Mouse (Mus musculus) midbrain, embryonic 11.5 days (tissue): ENCODE measurements around the gene Lipe. TPM values are rescaled to one million over a fixed set of nuclear protein-coding genes. Genes with fewer than 3 reads are reported as not detected.

Experiments used
- ATAC-seq: fragments of 200-750 bp; cut with Nextera tagmentation; 2 replicates; pipeline ENCODE4 v1.8.0; 2017; ENCODE audit warnings: moderate TSS enrichment, moderate library complexity; ENCODE audit not compliant: low FRiP score
- DNase-seq: peaks from one replicate; pipeline ENCODE4 v3.0.0; 2015; ENCODE audit warnings: low spot score; ENCODE audit errors: missing footprints
- H3K27ac ChIP-seq: fragments of 300-500 bp; sonication (generic); 2 replicates; pipeline ENCODE4 v1.5.1; 2014; ENCODE audit warnings: low read depth, low read length
- H3K27me3 ChIP-seq: fragments of 300-500 bp; sonication (generic); 2 replicates; pipeline ENCODE4 v1.6.1; 2014; ENCODE audit warnings: mild to moderate bottlenecking, low read length, moderate library complexity, mixed read lengths; ENCODE audit not compliant: control insufficient read depth, insufficient read depth
- H3K36me3 ChIP-seq: fragments of 300-500 bp; sonication (generic); 2 replicates; pipeline ENCODE4 v1.6.1; 2014; ENCODE audit warnings: mild to moderate bottlenecking, low read length, moderate library complexity, mixed read lengths; ENCODE audit not compliant: control insufficient read depth, insufficient read depth
- H3K4me1 ChIP-seq: fragments of 300-500 bp; sonication (generic); 2 replicates; pipeline ENCODE4 v1.6.1; 2014; ENCODE audit warnings: low read length; ENCODE audit not compliant: control insufficient read depth, insufficient read depth
- H3K4me2 ChIP-seq: fragments of 300-500 bp; sonication (generic); 2 replicates; pipeline ENCODE4 v1.6.1; 2014; ENCODE audit warnings: mild to moderate bottlenecking, moderate library complexity
- H3K4me3 ChIP-seq: fragments of 300-500 bp; sonication (generic); 2 replicates; pipeline ENCODE4 v1.5.1; 2014; ENCODE audit warnings: low read depth, low read length
- H3K9ac ChIP-seq: fragments of 300-500 bp; sonication (generic); 2 replicates; pipeline ENCODE4 v1.6.1; 2014; ENCODE audit warnings: low read length
- H3K9me3 ChIP-seq: fragments of 300-500 bp; sonication (generic); 2 replicates; pipeline ENCODE4 v1.6.1; 2016; ENCODE audit warnings: low read length; ENCODE audit not compliant: control insufficient read depth
- WGBS: fragments of 180-500 bp; shearing (Covaris S2); extraction: QIAGEN DNeasy Blood & Tissue Kit; methylation state at CpG from one replicate; pipeline ENCODE4 v1.1.7; 2014; 5-methylcytosine and 5-hydroxymethylcytosine counted together
- polyA plus RNA-seq: library from polyadenylated mRNA; unstranded; fragments of >200 nt; fragmentation: Nextera tagmentation; extraction: Ambion mirVana; gene quantifications from 2 replicates; pipeline ENCODE4 v1.2.1, GENCODE M21; 2014

Lipe gene
- polyA plus RNA-seq, 1 experiment from 2014 or later: 1.7 TPM

DNA sequence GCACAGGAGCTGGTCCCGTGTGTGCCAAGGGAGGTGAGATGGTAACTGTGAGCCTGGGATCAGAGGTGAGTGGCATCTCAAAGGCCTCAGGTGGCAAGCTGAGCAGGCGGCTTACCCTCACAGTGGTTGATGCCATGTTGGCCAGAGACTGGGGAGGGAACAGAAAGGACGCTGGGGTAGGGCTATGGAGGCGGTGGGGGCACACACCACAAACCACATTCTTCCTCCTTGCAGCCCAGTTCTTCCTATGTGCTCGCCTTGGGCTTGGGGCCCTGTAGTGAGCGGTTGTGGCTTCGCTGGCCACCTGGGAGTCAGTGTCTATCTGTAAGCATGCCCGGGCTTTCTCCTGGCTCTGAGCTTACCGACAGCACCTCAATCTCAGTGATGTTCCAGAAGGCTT, 13.7 kb downstream of the Lipe start:
- no peaks in the 10 kb centered on the region for H3K9me3 ChIP-seq
- peak; percentile 45 for DNase-seq
- H3K9ac ChIP-seq: no peak overlapping the region
- H3K27me3 ChIP-seq: peaks cover 7% of the 10 kb centered on the region; the same call in 1 of the 2 replicates
- no peaks in the 10 kb centered on the region for H3K36me3 ChIP-seq
- no peak overlapping the region for H3K4me3 ChIP-seq
- no peak overlapping the region for H3K4me2 ChIP-seq
- no peak overlapping the region for H3K27ac ChIP-seq
- H3K4me1 ChIP-seq: peaks cover 6% of the 10 kb centered on the region; the same call in 1 of the 2 replicates
- 93% methylated on average over 9 of the region's 9 CpGs for WGBS
- ATAC-seq: no peak

GRCm38 (mm10) chr7:25384318-25384717, 14.2 kb downstream of the Lipe start:
- DNase-seq (no peak), ATAC-seq (no peak)
- Histone ChIP-seq H3K27me3 (peaks cover 7% of the 10 kb centered on the region; the same call in 1 of the 2 replicates), H3K9me3 (no peaks in the 10 kb centered on the region), H3K4me1 (peaks cover 7% of the 10 kb centered on the region; the same call in 1 of the 2 replicates), H3K4me2 (no peak overlapping the region), H3K4me3 (no peak overlapping the region), H3K27ac (no peak overlapping the region), H3K9ac (no peak overlapping the region), H3K36me3 (no peaks in the 10 kb centered on the region)
- WGBS: 91% methylated on average over 13 of the region's 13 CpGs

GRCm38 (mm10) chr7:25383891-25384290, 14.6 kb downstream of the Lipe start:
- WGBS: 80% methylated on average over 4 of the region's 4 CpGs
- no peak overlapping the region for H3K4me3 ChIP-seq
- H3K4me1 ChIP-seq: peaks cover 7% of the 10 kb centered on the region; the same call in 1 of the 2 replicates
- no peak overlapping the region for H3K4me2 ChIP-seq
- no peak overlapping the region for H3K9ac ChIP-seq
- no peaks in the 10 kb centered on the region for H3K36me3 ChIP-seq
- DNase-seq (no peak), ATAC-seq (no peak)
- peaks cover 7% of the 10 kb centered on the region; the same call in 1 of the 2 replicates for H3K27me3 ChIP-seq
- H3K27ac ChIP-seq: no peak overlapping the region
- H3K9me3 ChIP-seq: no peaks in the 10 kb centered on the region

GRCm38 (mm10) chr7:25383385-25383784, 15.1 kb downstream of the Lipe start:
- ATAC-seq: no peak
- no peak for DNase-seq
- 87% methylated on average over 7 of the region's 7 CpGs for WGBS
- peaks cover 7% of the 10 kb centered on the region; the same call in 1 of the 2 replicates for H3K27me3 ChIP-seq
- peaks cover 7% of the 10 kb centered on the region; the same call in 1 of the 2 replicates for H3K4me1 ChIP-seq
- no peak overlapping the region for H3K9ac ChIP-seq
- H3K4me2 ChIP-seq: no peak overlapping the region
- H3K36me3 ChIP-seq: no peaks in the 10 kb centered on the region
- no peak overlapping the region for H3K4me3 ChIP-seq
- no peak overlapping the region for H3K27ac ChIP-seq
- H3K9me3 ChIP-seq: no peaks in the 10 kb centered on the region

- H3K4me2 ChIP-seq: no peak overlapping the region
- no peaks in the 10 kb centered on the region for H3K9me3 ChIP-seq
- no peak for DNase-seq
- H3K36me3 ChIP-seq: no peaks in the 10 kb centered on the region
- H3K4me3 ChIP-seq: no peak overlapping the region
- H3K27me3 ChIP-seq: peaks cover 7% of the 10 kb centered on the region; the same call in 1 of the 2 replicates
- H3K9ac ChIP-seq: no peak overlapping the region
- peaks cover 7% of the 10 kb centered on the region; the same call in 1 of the 2 replicates for H3K4me1 ChIP-seq
- no peak for ATAC-seq
- no peak overlapping the region for H3K27ac ChIP-seq
Measured at GRCm38 (mm10) chr7:25382541-25382940, 16.0 kb downstream of the Lipe start.

DNA sequence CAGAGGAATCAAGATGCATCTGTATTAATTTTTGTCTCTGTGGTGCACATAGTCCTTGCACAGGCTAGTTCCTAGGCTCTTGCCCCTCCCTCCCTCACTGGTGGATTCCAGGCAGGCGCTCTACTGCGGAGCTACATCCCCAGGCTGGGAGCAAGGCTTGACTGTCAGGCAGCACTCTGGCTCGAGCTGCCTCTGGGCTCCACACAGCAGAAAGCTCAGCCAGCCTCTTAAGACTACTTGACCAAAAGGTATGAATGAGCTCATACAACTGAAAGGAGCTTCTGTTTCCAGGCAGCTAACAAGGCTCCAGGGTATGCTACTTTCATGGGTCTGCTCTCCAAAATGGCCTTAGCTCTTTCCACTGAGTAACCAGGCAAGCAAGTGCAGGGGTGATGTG, 17.2 kb downstream of the Lipe start:
- no peak for ATAC-seq
- Histone ChIP-seq H3K27me3 (peaks cover 8% of the 10 kb centered on the region; the same call in 1 of the 2 replicates), H3K27ac (no peak overlapping the region), H3K36me3 (no peaks in the 10 kb centered on the region), H3K4me3 (no peak overlapping the region), H3K9me3 (no peaks in the 10 kb centered on the region), H3K4me1 (peaks cover 7% of the 10 kb centered on the region; the same call in 1 of the 2 replicates), H3K4me2 (no peak overlapping the region), H3K9ac (no peak overlapping the region)
- DNase-seq: peak; percentile 70
- 48% methylated on average over 3 of the region's 3 CpGs for WGBS

DNA sequence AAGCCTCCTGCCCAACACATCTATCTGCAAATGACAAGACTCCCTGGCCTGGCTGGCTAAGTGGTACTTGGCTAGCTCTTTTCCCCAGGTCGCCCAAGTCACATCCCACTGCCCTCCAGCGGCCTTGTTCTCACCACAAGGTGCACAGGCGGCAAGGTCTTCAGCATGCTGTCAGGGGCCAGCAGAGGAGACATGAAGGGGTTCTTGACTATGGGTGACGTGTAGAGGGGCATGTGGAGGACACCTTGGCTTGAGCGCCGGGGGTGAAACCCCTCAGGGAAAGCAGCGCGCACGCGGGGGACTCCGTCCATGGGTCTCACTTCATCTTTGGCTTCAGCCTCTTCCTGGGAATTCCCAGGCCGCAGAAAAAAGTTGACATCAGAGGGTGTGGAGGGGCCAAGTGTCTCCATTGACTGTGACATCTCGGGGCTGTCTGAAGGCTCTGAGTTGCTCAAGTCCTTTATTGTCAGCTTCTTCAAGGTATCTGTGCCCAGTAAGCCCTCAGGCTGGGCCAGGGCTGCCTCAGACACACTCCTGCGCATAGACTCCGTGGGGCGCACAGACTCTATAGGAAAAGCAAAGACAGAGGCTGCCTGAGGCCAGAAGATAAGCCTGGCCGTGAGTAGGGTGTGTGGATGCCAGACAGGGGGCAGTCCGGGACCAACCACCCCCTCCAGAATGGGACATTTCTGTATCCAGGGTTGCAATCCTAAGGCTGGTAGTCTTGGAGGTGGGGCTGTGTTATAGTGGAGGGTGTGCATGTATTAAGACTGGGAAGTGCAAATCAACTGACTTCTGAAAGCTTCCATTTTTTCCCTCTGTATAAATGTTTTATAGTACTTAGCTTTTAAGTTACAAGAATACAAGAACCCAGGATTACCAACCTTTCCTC, 17.9 kb downstream of the Lipe start:
- WGBS: 47% methylated on average over 18 of the region's 18 CpGs
- H3K9me3 ChIP-seq: no peaks in the 10 kb centered on the region
- ATAC-seq (0 out of 2 replicates have a peak, but pooled peaks have one; percentile 10), DNase-seq (peak; percentile 88)
- H3K27ac ChIP-seq: no peak overlapping the region
- peaks cover 8% of the 10 kb centered on the region; the same call in 1 of the 2 replicates for H3K27me3 ChIP-seq
- no peak overlapping the region for H3K9ac ChIP-seq
- no peaks in the 10 kb centered on the region for H3K36me3 ChIP-seq
- H3K4me3 ChIP-seq: no peak overlapping the region
- peak overlapping the region; percentile 79 for H3K4me2 ChIP-seq
- H3K4me1 ChIP-seq: peaks cover 7% of the 10 kb centered on the region; the same call in 1 of the 2 replicates

GRCm38 (mm10) chr7:25379551-25380351, 18.8 kb downstream of the Lipe start:
- ATAC-seq (peak; percentile 75), DNase-seq (peak; percentile 96)
- H3K36me3 ChIP-seq: no peaks in the 10 kb centered on the region
- H3K27me3 ChIP-seq: peaks cover 8% of the 10 kb centered on the region; the same call in 1 of the 2 replicates
- H3K4me3 ChIP-seq: peak overlapping the region; percentile 37
- no peak overlapping the region for H3K27ac ChIP-seq
- H3K9me3 ChIP-seq: no peaks in the 10 kb centered on the region
- WGBS: 1% methylated on average over 42 of the region's 42 CpGs
- H3K4me2 ChIP-seq: peak overlapping the region; percentile 79
- peaks cover 7% of the 10 kb centered on the region; the same call in 1 of the 2 replicates for H3K4me1 ChIP-seq
- H3K9ac ChIP-seq: peak overlapping the region; percentile 70
